Mouse (Mus musculus) liver, embryonic 14.5 days (tissue): ENCODE results near the gene Tango6. TPM values are rescaled to one million over a fixed set of nuclear protein-coding genes. Genes with fewer than 3 reads are reported as not detected.

Experiments used
- ATAC-seq: fragments of 200-750 bp; cut with Nextera tagmentation; 2 replicates; pipeline ENCODE4 v1.8.0; 2017; ENCODE audit warnings: moderate number of reproducible peaks, mild to moderate bottlenecking, moderate library complexity; ENCODE audit not compliant: insufficient read depth
- DNase-seq, 3 experiments: peaks; one replicate each; pipeline ENCODE4 v3.0.0-alpha.2; 2012 to 2013; ENCODE audit warnings: low read depth in 3 of 3, low spot score in 3 of 3
- H3K27ac ChIP-seq: fragments of 300-500 bp; sonication (generic); 2 replicates; pipeline ENCODE4 v1.5.1; 2014; ENCODE audit warnings: moderate library complexity, mild to moderate bottlenecking, control low read depth, inconsistent platforms
- H3K27me3 ChIP-seq: fragments of 300-500 bp; sonication (generic); 2 replicates; pipeline ENCODE4 v1.6.1; 2014; ENCODE audit warnings: mild to moderate bottlenecking, low read length, moderate library complexity; ENCODE audit not compliant: control insufficient read depth, insufficient read depth
- H3K36me3 ChIP-seq: fragments of 300-500 bp; sonication (generic); replicated peaks from 2 replicates; pipeline ENCODE4 v1.6.1; 2014; ENCODE audit warnings: low read depth; ENCODE audit not compliant: control insufficient read depth, insufficient read depth
- H3K4me1 ChIP-seq, 2 experiments: fragments of 200-500 bp in 1 of 2; fragments of 300-500 bp in 1 of 2; sonication (generic) in 1 of 2; replicated peaks; 2 replicates each; pipeline ENCODE4 v1.6.1; 2012 to 2014; ENCODE audit warnings: antibody characterized with exemption in 1 of 2, inconsistent platforms in 1 of 2, low read length in 1 of 2; ENCODE audit not compliant: control insufficient read depth in 2 of 2, insufficient read depth in 2 of 2
- H3K4me2 ChIP-seq: fragments of 300-500 bp; sonication (generic); 2 replicates; pipeline ENCODE4 v1.6.1; 2014; ENCODE audit warnings: low read depth, mild to moderate bottlenecking, control low read depth, moderate library complexity
- H3K4me3 ChIP-seq, 2 experiments: fragments of 200-500 bp in 1 of 2; fragments of 300-500 bp in 1 of 2; sonication (generic) in 1 of 2; 2 replicates each; pipeline ENCODE4 v1.5.1; 2012 to 2014; ENCODE audit warnings: low read depth in 2 of 2, low read length in 2 of 2, mild to moderate bottlenecking in 2 of 2, control low read depth in 1 of 2, inconsistent platforms in 1 of 2, moderate library complexity in 1 of 2; ENCODE audit not compliant: insufficient read depth in 1 of 2
- H3K9ac ChIP-seq: fragments of 300-500 bp; sonication (generic); replicated peaks from 2 replicates; pipeline ENCODE4 v1.6.1; 2014; ENCODE audit warnings: mild to moderate bottlenecking, control low read depth, moderate library complexity
- H3K9me3 ChIP-seq: fragments of 300-500 bp; sonication (generic); 2 replicates; pipeline ENCODE4 v1.6.1; 2016; ENCODE audit warnings: low read length, mixed read lengths; ENCODE audit not compliant: control insufficient read depth
- CTCF ChIP-seq: IDR thresholded peaks from 2 replicates; pipeline ENCODE4 v1.5.1; 2016; ENCODE audit warnings: antibody characterized with exemption, low read depth, control low read depth
- EP300 ChIP-seq: IDR thresholded peaks from 2 replicates; pipeline ENCODE4 v1.6.1; 2016; ENCODE audit warnings: antibody characterized with exemption, low read depth
- WGBS: fragments of 180-500 bp; shearing (Covaris S2); extraction: QIAGEN DNeasy Blood & Tissue Kit; methylation state at CpG from one replicate; pipeline ENCODE4 v1.1.7; 2014; ENCODE audit not compliant: insufficient replicate concordance; 5-methylcytosine and 5-hydroxymethylcytosine counted together
- polyA plus RNA-seq, 2 experiments: library from polyadenylated mRNA; depleted of rRNA in 1 of 2; stranded (reverse) in 1 of 2; unstranded in 1 of 2; fragments of >200 nt; fragmentation: Nextera tagmentation in 1 of 2; extraction: Ambion mirVana in 1 of 2; gene quantifications; 2 replicates each; pipeline versions ENCODE4 v1.2.1 to v1.2.3; 2012 to 2014

The Tango6 gene
- polyA plus RNA-seq, 2 experiments = 1.7 to 2.6 TPM

DNA sequence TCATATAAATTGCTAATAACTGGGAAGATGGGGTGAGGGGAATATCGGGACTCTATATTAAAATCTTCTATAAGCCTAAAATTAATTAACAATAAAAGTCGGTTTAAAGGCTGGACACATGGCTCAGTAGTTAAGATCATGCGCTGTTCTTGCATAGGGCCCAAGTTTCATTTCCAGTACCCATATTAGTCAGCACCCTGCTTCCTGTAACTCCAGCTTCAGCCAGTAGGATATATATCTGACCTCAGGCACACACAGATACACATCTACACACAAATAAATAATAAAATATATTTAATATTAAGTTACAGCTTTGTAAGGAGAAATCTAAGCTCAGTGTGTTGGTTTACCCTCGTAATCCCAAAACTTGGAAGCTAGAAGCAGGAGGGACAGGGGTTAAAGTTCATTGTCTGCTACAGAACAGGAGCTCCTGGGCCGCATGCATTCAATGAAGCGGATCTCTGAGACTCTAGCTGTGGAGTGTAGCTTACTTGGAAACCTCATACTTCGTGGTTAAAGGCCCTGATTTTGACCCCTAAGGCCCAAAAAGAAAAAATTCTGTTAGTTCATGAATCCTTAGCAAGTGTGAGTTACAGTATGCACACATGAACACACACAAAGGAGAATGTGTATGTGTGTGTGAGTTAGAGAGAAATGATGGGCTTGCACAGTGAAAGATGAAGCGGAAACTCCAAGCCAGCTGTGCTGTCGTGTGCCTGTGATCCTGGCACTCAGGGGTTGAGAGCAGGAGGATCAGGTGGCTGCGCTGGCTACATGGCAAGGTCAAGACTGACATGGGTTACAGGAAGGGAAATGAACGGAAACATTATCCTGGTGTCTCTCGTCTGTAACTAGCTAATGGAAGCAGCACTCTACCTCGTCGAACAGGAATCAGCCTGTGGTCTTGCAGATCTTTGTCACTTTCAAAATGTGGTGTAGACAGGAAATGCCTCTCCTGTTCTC is 138.0 kb downstream of the Tango6 start:
- ATAC-seq = no peak
- H3K9ac ChIP-seq = no peak overlapping the region
- 55% methylated on average over 14 of the region's 14 CpGs for WGBS
- no peaks in the 10 kb centered on the region for H3K27me3 ChIP-seq
- H3K4me3 ChIP-seq = no peak overlapping the region
- no peaks in the 10 kb centered on the region for H3K36me3 ChIP-seq
- H3K9me3 ChIP-seq = no peaks in the 10 kb centered on the region
- no peak overlapping the region for H3K27ac ChIP-seq
- H3K4me2 ChIP-seq = no peak overlapping the region
- DNase-seq = no peak
- TF ChIP-seq EP300 = no peak
- no peak for TF ChIP-seq CTCF
- H3K4me1 ChIP-seq = no peaks in the 10 kb centered on the region

DNA sequence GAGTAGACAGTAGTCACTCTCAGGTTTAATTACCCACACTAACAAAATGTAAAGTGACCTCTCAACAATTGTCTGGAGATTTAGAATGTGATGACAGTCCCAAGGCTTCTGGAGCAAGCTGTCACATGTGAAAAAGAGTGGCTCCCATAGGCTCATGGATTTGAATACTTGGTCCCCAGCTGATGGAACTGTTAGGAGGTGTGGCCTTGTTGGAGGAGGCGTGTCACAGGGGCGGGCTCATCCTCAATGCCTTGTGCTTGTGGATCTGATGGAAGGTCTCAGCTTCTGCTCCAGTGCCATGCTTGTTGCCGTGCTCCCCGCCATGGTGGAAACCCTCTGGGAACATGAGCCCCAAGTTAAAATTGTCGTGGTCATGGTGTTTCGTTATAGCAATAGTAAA is 146.1 kb downstream of the Tango6 start:
- WGBS = 63% methylated on average over 6 of the region's 6 CpGs
- Histone ChIP-seq H3K9ac (no peak overlapping the region), H3K27ac (no peak overlapping the region), H3K4me1 (no peaks in the 10 kb centered on the region), H3K36me3 (no peaks in the 10 kb centered on the region), H3K9me3 (no peaks in the 10 kb centered on the region), H3K27me3 (no peaks in the 10 kb centered on the region), H3K4me2 (no peak overlapping the region), H3K4me3 (no peak overlapping the region)
- DNase-seq = no peak
- TF ChIP-seq CTCF (no peak), EP300 (no peak)
- ATAC-seq = no peak

DNA sequence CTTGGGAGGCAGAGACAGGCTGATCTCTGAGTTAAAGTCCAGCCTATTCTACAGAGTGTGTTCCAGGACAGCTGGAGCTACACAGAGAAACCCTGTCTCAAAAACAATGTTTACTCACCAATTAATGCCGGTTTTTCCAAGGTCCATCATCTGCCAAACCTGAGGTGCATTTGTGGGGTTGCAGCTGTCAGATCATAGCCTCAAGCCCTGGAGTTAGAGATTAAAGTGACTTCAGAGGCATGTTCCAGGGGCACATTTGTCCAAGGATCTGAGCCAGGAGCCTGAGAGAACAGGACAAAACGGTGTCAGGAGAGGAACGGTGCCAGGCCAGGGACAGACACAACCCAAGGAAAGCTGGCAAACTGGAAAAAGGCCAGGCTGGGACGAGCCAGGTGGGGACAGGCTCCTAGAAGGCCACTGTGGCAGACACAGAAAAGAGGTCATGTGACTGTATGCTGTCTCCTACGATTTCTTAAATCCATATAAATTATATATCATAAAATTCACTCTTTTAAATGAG is 146.7 kb downstream of the Tango6 start:
- H3K4me2 ChIP-seq = no peak overlapping the region
- 59% methylated on average over 5 of the region's 5 CpGs for WGBS
- no peaks in the 10 kb centered on the region for H3K36me3 ChIP-seq
- no peaks in the 10 kb centered on the region for H3K27me3 ChIP-seq
- H3K27ac ChIP-seq = no peak overlapping the region
- H3K4me3 ChIP-seq = no peak overlapping the region
- H3K4me1 ChIP-seq = no peaks in the 10 kb centered on the region
- ATAC-seq = no peak
- no peak for TF ChIP-seq EP300
- TF ChIP-seq CTCF = no peak
- no peak for DNase-seq
- H3K9ac ChIP-seq = no peak overlapping the region
- no peaks in the 10 kb centered on the region for H3K9me3 ChIP-seq

DNA sequence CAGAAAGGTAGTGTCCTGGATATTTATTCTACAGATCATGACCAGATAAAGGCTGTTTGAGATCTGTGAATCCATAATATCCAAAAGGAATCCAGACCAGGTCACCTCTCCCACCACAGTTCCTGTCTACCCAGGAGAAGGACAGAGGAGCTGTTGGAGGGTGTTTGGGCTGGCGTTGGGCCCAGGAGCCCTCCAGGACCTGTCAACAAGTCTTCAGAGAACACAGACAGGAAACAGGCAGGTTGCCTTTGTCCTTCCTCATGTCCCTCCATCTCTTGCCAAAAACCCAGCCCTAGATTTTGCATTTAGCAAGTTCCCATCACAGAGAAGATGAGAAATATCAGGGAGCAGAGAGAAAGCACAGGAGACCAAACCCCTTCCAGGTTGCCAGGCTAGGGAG is 152.0 kb downstream of the Tango6 start:
- WGBS = 69% methylated on average over 1 of the region's 1 CpGs
- no peak for ATAC-seq
- no peaks in the 10 kb centered on the region for H3K36me3 ChIP-seq
- peaks cover 0 to 7% of the 10 kb centered on the region in 2 experiments; a peak in 1 of 4 replicates for H3K4me1 ChIP-seq
- H3K4me3 ChIP-seq = no peak overlapping the region
- TF ChIP-seq EP300 (no peak), CTCF (no peak)
- no peak overlapping the region for H3K27ac ChIP-seq
- no peak overlapping the region for H3K4me2 ChIP-seq
- no peaks in the 10 kb centered on the region for H3K9me3 ChIP-seq
- no peak for DNase-seq
- H3K9ac ChIP-seq = no peak overlapping the region
- no peaks in the 10 kb centered on the region for H3K27me3 ChIP-seq

DNA sequence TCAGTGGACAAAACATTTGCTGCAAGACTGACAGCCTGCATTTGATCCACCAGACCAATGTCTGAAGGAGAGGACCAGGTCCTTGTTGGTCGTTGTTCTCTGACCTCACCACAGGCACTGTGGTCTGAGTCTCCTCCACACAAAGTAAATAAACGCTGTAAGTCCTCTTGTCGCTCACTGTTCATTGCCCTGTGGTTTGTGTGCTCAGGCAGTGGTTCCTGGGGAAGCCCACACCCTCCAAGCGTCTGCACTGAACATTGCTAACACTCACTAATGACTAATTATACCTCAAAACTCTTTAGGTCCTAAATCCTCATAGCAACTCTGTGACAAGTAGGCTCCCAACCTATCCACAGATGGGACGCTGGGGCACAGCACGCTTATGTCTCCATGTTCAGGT is 153.7 kb downstream of the Tango6 start:
- 31% methylated on average over 6 of the region's 6 CpGs for WGBS
- Histone ChIP-seq H3K36me3 (no peaks in the 10 kb centered on the region), H3K4me2 (no peak overlapping the region), H3K27me3 (no peaks in the 10 kb centered on the region), H3K9ac (no peak overlapping the region), H3K9me3 (no peaks in the 10 kb centered on the region), H3K27ac (no peak overlapping the region), H3K4me3 (no peak overlapping the region), H3K4me1 (peaks cover 0 to 7% of the 10 kb centered on the region in 2 experiments; a peak in 1 of 4 replicates)
- DNase-seq (no peak), ATAC-seq (peak; percentile 23; the same call in 1 of the 2 replicates)
- TF ChIP-seq CTCF = no peak
- no peak for TF ChIP-seq EP300
